Mouse (Mus musculus) intestine, postnatal 0 days (tissue): Measurements from ENCODE around the gene Ddb2. TPM values are rescaled to one million over a fixed set of nuclear protein-coding genes. Genes with fewer than 3 reads are reported as not detected.

Experiments
- ATAC-seq: fragments of 200-750 bp; cut with Nextera tagmentation; 2 replicates; pipeline ENCODE4 v1.8.0; 2017; ENCODE audit warnings: mild to moderate bottlenecking, moderate TSS enrichment, moderate library complexity
- H3K27ac ChIP-seq: fragments of 300-500 bp; sonication (generic); 2 replicates; pipeline ENCODE4 v1.5.1; 2014; ENCODE audit warnings: mild to moderate bottlenecking, low read depth, low read length, moderate library complexity
- H3K27me3 ChIP-seq: fragments of 300-500 bp; sonication (generic); replicated peaks from 2 replicates; pipeline ENCODE4 v1.6.1; 2014; ENCODE audit warnings: low read length, mixed read lengths; ENCODE audit not compliant: control insufficient read depth, insufficient read depth
- H3K36me3 ChIP-seq: fragments of 300-500 bp; sonication (generic); 2 replicates; pipeline ENCODE4 v1.6.1; 2014; ENCODE audit warnings: mild to moderate bottlenecking, moderate library complexity; ENCODE audit not compliant: control insufficient read depth, insufficient read depth
- H3K4me1 ChIP-seq: fragments of 300-500 bp; sonication (generic); replicated peaks from 2 replicates; pipeline ENCODE4 v1.6.1; 2014; ENCODE audit warnings: antibody characterized with exemption, low read length, mixed read lengths; ENCODE audit not compliant: control insufficient read depth, insufficient read depth
- H3K4me2 ChIP-seq: fragments of 300-500 bp; sonication (generic); replicated peaks from 2 replicates; pipeline ENCODE4 v1.6.1; 2014; ENCODE audit warnings: low read depth, mild to moderate bottlenecking, moderate library complexity
- H3K4me3 ChIP-seq: fragments of 300-500 bp; sonication (generic); 2 replicates; pipeline ENCODE4 v1.5.1; 2014; ENCODE audit warnings: low read depth, low read length
- H3K9ac ChIP-seq: fragments of 300-500 bp; sonication (generic); 2 replicates; pipeline ENCODE4 v1.6.1; 2014; ENCODE audit warnings: mild to moderate bottlenecking, low read depth, low read length
- H3K9me3 ChIP-seq: fragments of 300-500 bp; sonication (generic); 2 replicates; pipeline ENCODE4 v1.6.1; 2016; ENCODE audit warnings: mixed run types; ENCODE audit not compliant: control insufficient read depth
- CTCF ChIP-seq: sonication (generic); IDR thresholded peaks from 2 replicates; pipeline ENCODE4 v1.5.1; 2016; ENCODE audit warnings: low read depth, mild to moderate bottlenecking, control low read depth, antibody characterized with exemption, moderate library complexity
- WGBS: fragments of 180-500 bp; shearing (Covaris S2); extraction: QIAGEN DNeasy Blood & Tissue Kit; methylation state at CpG from one replicate; pipeline ENCODE4 v1.1.7; 2014; 5-methylcytosine and 5-hydroxymethylcytosine counted together
- polyA plus RNA-seq: library from polyadenylated mRNA; unstranded; fragments of >200 nt; fragmentation: Nextera tagmentation; extraction: Ambion mirVana; gene quantifications from 2 replicates; pipeline ENCODE4 v1.2.1, GENCODE M21; 2015

The Ddb2 gene
- polyA plus RNA-seq, 1 experiment from 2014 or later = 4.4 TPM

DNA sequence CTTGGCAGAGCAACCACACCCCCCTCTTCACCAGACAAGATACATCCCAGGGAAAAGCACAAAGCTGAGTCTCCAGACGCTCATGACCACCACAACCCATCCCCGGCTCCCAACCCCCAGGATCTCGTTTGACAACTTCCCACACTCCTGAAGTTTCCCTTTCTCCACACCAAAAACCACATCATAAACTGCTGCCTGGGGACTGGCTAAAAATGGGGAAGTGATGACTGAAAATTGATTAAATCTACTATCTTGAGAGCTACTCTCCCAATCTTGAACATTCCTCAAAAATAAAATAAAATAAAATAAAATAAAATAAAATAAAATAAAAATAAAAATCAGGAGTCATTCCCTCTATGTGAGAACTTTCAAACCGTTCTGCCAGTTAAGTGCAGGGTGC lies 73.8 kb downstream of the Ddb2 start:
- Histone ChIP-seq H3K27ac (no peak overlapping the region), H3K4me2 (no peak overlapping the region), H3K27me3 (no peaks in the 10 kb centered on the region), H3K9ac (no peak overlapping the region), H3K4me1 (no peaks in the 10 kb centered on the region), H3K4me3 (no peak overlapping the region), H3K36me3 (peaks cover 68% of the 10 kb centered on the region), H3K9me3 (no peaks in the 10 kb centered on the region)
- no peak for TF ChIP-seq CTCF
- 76% methylated on average over 4 of the region's 4 CpGs for WGBS
- no peak for ATAC-seq

Other genes with a start within 250 kb of the Ddb2 start
- gene Rapsn, start 201.4 kb downstream of the Ddb2 start, polyA plus RNA-seq = 0.50 and 0.55 TPM in 2 replicates
- 155 and 163 TPM in 2 replicates for gene Psmc3, start 183.0 kb downstream of the Ddb2 start, polyA plus RNA-seq
- gene Slc39a13, start 166.6 kb downstream of the Ddb2 start, polyA plus RNA-seq = 12.6 and 15.0 TPM in 2 replicates
- gene Spi1, start 154.6 kb downstream of the Ddb2 start, polyA plus RNA-seq = 5.1 and 7.3 TPM in 2 replicates
- gene Mybpc3, start 118.8 kb downstream of the Ddb2 start, polyA plus RNA-seq = not detected in 2 replicates
- gene Madd, start 53.1 kb downstream of the Ddb2 start, polyA plus RNA-seq = 3.1 and 4.7 TPM in 2 replicates
- gene Nr1h3, start 34.1 kb downstream of the Ddb2 start, polyA plus RNA-seq = 22.7 TPM in 2 replicates
- gene Acp2, start 34.1 kb downstream of the Ddb2 start, polyA plus RNA-seq = 20.4 and 20.5 TPM in 2 replicates
- 6.5 and 7.3 TPM in 2 replicates for gene Pacsin3, start 19.0 kb upstream of the Ddb2 start, polyA plus RNA-seq
- gene Arfgap2, start 28.0 kb upstream of the Ddb2 start, polyA plus RNA-seq = 37.6 and 39.0 TPM in 2 replicates
- 13.5 and 15.6 TPM in 2 replicates for gene 1110051M20Rik, start 207.7 kb upstream of the Ddb2 start, polyA plus RNA-seq
- gene Lrp4, start 220.5 kb upstream of the Ddb2 start, polyA plus RNA-seq = 4.9 and 5.4 TPM in 2 replicates